Mouse (Mus musculus) monocyte, adult 5-6 weeks (primary cell): ENCODE results near the gene Slc7a15. TPM values are rescaled to one million over a fixed set of nuclear protein-coding genes. Genes with fewer than 3 reads are reported as not detected.
"Not testable (repeated sequence)": the region's sequence is repeated elsewhere in the genome, so short reads cannot be mapped to it uniquely, and the experiment has no call there.

Experiments used
- ATAC-seq: fragments of 153-309, 156-312 bp; replicated peaks from 2 replicates; pipeline ENCODE4 v1.8.0; 2017; ENCODE audit warnings: mild to moderate bottlenecking; ENCODE audit not compliant: low TSS enrichment, insufficient number of reproducible peaks, severe bottlenecking, poor library complexity, low FRiP score
- total RNA-seq: library from RNA; stranded (forward); fragments of 200-1000, 200-491, 200-594 nt; gene quantifications from 3 replicates; pipeline ENCODE4 v1.2.3, GENCODE M21; 2017

The Slc7a15 gene
- total RNA-seq, 1 experiment from 2014 or later, result not detected

DNA sequence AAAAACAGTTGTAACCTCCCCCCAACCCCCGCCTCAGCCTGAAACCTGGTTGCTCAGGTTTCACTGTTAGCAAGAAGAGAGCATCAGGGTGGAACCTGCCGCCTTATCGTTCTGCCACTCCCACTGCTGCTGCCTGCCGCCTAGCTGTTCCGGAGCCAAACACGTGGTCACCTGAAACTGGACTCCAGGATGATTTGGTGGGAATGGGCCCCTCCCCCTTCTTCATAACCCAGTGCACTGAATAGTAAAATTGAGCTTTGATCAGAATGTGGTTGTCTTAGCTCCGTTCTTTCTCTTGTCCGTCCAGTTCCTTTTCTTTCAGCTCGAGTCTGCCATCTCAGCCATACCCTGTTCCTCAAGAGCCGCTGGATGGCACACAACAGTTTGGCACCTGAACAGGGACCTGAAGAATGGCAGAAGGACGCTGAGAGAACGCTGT is 26.9 kb downstream of the Slc7a15 start:
- not testable (repeated sequence) for ATAC-seq

DNA sequence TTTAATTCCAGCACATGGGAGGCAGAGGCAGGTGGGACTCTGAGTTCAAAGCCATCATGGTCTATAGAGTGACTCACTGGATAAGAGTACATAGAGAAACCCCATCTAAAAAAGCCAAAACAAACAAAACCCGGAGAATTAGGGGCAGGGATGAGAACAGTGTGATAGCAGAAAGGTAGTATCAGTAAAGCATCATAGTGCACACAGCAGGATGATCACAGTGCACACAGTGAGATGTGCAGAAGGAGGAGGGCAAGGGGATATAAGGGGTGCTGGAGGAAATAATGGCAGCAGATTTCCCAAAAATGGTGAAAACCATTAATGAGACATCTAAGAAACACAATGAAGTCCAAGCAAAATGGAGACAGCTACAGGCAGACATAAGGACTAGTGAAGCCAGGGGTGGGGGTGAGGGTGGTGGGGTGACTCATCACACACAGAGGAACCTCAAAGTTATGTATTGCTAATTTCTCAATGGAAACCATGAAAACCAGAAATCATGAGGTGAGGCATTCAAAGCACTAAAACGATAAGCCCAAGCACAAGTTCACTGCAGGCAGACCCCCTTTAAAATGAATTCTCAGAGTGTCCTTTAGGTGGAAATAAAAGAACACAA is 27.5 kb downstream of the Slc7a15 start:
- not testable (repeated sequence) for ATAC-seq

DNA sequence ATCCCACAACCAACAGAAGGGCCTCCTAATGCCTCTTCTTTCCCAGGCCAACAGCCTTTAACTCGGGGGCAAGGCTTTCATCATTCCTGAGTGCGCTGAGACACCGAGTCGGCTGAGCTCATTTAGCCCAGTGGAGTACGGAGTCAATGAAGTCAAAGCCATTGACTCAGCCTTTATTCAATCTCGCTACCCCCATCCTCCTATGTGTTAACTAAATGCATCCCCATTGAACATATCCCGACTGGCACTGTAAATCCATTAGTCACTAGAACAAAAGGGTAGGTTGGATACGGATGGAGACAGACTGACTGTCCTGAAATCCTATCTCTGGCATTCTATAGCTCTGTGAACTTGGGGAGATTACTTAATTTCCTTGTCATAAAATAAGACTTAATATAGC is 36.7 kb downstream of the Slc7a15 start:
- not testable (repeated sequence) for ATAC-seq

DNA sequence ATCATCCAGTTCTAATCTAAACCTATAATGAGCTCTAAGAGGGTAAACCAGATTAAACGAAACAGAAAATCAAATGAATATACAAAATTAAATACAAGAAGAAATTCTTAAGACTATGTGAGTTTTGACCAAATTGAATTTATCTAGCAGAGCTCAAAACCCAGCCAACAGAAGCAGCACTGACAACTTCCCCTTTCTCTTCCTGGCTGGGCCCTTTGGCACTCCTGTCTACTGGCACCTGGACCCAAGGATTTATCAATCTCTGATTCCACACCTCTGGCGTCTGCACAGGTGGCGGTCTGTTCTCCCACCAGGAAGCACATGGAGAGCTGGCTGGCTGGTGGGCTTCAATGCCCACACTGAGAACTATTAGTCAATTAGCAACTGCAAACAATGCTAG is 39.0 kb downstream of the Slc7a15 start:
- not testable (repeated sequence) for ATAC-seq

DNA sequence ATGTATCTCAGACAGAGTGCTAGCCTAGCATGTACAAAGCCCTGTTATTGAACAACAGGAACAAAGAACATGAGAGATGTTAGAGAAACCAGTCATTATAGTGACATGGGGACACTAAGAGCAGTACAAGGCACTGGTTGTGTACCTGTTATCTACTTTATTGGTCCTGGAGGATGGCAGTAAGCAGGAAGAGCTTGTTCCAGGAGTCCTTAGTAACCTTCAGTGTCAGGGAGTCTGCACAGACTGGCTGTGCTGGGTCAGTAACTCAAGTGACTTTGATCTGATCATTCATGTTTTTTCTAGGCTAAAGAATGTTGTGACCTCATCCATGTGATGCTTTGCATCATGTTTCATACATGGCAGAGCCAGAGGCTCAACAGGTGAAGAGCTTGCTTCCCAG is 42.7 kb downstream of the Slc7a15 start:
- no peak for ATAC-seq

DNA sequence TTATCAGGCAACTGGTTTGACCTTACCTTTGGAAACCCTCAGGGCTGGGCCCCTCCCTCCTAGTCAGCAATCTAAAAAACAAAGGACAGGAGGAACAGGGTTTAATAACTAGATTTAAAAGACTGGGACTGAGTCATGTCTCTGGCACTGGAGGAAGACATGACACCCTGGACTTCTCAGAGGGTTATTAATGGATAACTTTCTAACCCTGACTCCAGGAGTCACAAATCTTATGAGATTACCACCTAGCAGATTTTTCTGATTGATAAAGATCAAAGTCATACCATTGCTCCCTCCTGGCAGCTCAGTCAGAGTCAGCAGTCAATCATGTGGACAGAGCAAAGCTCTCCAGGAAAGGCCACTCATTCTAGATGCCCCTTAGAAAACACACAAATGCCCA is 43.4 kb downstream of the Slc7a15 start:
- ATAC-seq, result no peak

DNA sequence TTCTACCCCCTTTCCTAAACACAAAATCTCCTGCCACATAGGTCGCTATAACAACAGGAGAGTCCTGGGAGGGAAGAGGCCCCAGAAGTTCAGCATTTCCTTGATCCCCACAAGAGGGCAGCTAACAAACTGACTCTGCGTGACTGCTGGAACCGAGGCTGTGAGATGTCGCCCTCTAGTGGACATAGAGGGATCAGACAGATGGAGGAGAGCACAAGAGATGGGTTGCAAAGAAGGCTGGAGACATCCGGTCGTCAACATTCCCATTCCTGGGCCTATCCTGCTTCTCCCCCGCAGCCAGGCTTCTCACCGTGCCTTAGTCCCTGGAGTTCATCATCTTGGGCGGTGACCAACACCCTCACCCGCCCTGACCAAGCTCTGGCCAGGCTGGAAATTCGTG is 51.5 kb downstream of the Slc7a15 start:
- ATAC-seq, result peak; percentile 94

DNA sequence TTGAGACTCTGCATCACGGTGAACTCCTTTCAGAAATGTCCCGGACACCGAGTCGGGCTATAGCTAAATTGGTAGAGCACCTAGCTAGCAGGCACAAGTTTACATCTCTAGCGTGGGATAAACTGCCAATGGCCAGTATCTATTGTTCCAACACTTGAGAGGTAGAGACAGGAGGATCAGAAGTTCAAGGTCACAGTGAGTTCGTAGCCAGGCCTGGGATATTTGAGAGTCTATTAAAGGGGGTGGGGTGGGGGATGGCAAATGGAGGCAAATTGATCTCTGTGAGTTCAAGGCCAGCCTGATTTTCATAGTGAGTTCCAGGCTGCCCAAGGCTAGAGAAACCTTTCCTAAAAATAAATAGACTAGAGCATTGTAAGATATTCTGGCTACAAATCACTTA is 52.1 kb downstream of the Slc7a15 start:
- no peak for ATAC-seq

DNA sequence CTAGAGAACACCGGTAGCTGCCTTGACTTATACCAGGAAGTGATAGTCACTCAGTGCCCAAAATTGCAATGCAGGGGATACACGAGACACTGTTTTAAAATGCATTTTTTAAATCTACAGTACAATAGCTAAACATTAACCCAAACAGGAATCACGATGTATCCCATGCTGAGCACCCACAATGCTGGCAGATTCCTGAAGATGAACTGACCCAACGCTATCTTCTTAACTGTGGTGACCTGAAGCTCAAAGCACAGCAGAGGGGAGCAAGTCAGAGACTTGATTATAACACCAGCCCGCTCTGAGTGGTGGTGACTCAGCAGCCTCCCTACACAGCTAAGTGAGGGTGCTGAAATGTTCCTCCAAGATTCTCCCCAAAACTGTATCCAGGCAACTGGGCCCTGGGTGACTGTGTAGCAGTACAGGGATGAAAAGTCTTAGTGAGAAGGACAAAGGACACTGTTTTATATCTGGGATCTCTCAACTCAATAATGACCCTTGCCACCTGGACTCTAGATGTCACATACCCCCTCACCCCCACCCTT is 53.7 kb downstream of the Slc7a15 start:
- ATAC-seq, result no peak

DNA sequence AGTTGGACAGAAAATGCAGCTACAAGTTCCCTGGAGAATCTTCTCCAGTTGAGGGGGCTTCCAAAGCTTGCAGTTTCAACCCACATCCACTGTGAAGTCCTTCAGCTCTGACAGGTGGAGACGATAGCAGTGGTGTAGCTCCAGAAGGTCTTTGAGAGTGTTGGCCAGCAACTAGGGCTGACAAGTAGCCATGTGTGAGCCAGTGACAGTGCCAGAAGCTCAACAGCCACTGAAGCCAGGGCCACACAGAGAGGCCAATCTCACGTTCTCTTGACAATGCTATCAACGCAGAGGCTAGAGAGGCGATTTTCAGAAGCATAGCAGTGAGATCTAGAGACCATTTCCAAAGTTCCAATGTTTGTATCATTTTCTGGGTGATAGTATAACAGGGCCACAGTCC is 56.5 kb downstream of the Slc7a15 start:
- no peak for ATAC-seq

DNA sequence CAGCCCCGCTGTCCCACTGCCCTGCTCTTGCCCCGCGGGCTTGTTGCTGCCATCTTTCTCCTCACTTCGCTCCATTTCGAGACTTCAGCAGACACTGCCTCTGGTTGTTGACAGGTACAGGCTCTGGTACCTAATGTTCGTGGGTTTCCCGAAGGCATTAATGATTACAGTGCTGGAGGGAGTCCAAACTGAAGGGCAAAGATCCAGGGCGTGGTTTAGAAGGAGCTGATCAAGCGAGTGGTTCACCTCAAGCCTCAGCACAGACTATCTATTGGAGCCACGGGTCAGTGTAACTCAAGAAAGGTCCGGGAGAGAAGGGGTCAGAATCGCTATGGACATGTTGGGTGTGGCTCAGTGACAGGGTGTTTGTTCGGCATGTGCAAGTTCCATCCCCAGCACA is 59.4 kb downstream of the Slc7a15 start:
- ATAC-seq, result no peak

DNA sequence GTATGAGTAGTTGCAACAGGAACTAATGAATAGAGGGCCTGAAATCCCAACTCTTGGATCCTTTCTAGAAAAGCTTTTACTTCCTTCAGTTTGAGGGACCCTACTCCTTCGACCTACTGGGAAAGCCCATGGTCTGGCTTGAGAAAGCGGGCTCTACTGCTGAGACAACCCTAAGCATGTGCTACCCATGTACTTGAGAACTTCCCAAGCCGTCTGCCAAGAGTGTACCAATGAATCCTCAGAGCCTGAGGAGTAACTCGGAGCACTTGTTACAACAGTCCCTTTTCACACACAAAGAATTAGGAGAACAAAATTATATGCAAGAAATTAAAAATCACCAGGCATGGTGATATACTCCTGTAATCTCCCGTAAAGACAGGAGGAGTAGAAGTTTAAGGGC is 61.6 kb downstream of the Slc7a15 start:
- no peak for ATAC-seq

DNA sequence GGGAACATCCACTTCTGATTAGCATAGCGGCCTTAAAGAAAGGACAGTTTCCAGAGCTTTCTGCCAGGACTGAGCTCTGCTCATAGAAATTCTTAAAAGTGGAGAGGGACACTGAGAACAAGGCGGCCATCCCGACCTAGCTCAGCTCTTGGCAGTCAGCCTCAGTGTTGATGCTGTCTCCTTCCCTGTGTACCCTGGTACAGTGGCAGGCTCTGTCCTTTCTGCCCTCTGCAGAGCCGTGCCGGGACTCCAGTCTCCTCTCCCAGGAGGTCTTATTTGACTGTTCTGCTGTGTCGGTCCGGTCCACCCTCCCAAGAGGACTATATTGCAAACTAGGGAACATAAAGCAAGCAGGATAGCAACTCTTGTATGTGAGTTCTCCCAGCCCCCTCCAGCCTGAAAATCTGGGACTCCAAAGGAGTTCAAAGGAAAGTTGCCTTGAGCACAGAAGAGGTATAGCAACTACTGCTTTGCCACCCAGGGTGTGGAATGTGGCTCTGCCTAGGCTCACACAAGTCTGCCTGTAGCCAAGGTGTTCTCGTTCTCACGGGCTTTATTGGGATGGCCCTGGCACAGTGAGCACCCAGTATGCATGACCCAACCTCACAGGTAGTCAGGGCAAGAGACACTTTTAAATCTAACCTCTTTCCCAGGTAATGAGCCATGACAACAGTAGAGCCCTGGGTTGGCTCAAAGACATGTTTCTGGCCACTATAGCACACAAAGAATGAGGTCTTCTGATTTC is 62.5 kb downstream of the Slc7a15 start:
- no peak for ATAC-seq

DNA sequence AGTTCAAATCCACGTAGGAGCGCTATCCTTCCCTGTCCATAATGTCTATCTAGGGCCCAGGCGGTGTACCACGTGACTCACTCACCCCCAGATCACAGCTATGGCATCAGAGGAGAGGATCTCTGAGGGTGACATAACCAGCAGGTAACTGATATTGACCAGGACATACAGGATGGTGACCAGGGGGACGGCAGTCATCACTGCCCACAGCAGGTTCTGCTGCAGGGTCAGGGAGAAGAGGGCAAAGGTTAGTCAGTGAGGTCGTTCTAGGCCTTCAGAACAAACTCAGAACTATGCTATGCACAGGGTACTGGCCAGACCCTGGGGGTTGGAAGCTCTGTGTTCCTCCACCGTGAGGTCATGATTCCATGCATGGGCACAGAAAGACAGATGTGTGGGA is 63.3 kb downstream of the Slc7a15 start:
- ATAC-seq, result no peak

DNA sequence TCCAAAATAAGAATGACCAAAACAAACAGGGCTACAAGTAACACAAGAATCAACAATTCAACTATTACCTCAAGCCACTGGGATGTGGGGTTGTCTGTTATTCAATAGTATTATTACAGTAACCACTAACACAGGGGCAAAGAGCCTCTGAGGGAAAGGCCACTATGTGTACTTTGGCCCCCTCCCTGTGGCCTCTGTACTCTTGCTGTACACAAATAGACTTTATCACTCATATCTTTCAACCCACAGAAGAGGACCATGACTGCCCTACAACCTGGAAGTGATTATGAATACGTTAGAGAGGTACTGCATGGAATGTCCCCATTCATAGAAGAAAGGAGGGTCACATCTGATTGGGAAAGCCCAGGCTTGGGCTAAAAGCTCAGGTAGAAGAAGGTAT is 64.0 kb downstream of the Slc7a15 start:
- ATAC-seq, result no peak

DNA sequence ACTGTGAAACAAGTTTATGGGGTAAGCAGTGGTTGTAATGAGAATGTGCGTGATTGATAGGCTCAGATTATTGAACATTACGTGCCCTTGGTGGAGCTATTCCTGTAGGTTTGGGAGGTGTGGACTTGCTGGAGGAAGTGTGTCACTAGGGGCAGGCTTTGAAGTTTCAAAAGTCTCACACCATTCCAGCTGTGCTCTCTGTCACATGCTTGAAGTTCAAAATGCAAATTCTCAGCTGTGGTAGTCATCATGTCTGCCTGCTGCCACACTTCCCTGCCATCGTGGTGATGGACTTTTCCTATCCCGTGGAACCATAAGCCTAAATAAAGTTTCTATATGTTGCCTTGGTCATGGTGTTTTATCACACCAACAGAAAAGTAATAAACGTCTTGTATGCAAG is 71.1 kb downstream of the Slc7a15 start:
- ATAC-seq, result no peak

DNA sequence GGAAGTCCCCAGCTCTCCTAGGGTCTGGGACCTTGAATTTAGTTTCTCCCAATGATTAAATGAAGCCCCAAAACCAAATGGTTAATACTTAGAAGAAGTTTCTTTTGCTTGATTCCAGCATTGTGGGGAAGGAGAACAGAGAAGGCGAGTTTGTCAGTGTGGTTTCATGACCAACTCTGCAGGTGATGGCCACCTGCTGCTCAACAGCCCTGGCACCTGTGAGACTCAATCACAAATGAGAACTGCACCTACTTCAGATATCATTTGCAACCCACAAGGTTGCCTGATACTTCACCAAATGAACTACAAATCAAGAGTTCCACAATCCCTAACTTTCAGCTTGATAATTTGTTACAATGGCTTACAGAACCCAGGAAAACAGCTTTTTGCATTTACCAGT is 71.7 kb downstream of the Slc7a15 start:
- no peak for ATAC-seq

DNA sequence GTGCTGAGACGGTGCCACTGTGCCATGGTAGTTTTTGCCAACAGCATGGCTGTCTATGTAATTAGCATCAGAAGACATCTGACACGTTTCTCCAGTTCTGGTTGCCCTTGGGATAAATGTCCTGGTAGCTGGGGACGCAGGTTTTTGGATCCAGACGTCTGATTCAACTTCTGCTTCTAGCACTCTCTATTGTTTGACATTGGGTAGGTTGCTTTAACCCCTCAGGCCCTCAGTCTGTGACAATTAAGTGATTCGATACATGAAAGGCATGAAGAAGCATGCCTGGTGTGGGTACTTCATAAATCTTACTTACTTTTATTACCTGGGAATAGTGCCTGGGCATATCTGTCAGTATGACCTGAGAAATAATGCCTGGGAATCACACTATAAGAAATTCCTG is 74.8 kb downstream of the Slc7a15 start:
- no peak for ATAC-seq

DNA sequence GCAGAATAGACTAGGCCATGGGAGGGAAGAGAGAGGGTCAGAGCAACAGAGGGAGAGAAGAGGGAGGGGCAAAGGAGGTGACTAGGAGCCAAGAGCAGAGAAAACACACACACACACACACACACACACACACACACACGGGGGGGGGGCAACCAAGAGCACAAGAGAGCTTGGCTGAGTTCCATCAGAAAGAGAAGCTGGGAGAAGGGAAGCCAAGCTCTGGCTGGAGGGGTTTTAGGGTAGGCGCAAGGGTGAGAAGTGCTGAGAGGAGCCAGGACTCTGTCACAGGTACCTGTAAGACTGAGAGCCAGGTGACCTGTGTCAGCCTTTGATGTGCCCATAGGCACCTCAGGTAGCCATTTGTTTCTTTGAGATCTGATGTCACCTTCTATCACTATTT is 76.2 kb downstream of the Slc7a15 start:
- no peak for ATAC-seq

DNA sequence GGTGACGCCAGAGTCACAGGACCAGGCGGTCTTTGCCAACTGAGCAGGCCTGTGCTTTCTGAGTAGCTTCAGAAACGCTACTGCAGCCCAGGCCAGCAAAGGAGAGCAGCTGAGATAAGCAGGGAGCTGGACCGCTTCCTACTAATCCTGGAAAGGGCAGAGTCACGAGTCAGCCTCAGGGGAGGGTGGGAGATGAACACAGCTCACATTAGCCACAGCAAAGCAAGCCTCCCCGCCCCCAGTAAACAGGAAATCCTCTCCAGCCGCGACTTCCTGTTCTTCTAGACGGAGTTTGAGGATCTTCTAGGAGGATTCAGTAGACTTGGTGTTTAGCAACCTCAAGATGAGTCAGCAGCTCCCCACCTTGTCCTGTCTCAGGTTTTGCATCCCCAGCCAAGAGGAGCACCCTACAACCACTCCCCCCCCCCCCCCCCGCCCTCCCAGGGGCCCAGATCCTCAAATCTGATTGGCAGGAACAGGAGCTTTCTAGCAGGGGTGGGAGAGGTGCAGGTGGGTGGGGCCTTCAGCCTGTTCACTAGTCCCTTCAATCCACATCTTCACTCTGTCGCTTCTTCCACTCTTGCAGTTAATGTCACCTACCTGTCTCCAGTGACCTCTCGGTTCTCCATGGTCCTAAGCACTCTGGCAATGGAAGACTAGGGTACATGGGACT is 77.4 kb downstream of the Slc7a15 start:
- peak; percentile 91 for ATAC-seq
